Mouse (Mus musculus) hindbrain, embryonic 13.5 days (tissue): ENCODE measurements at regions not wholly inside any gene's neighbourhood (a gene's known extent, or its start where the extent isn't known, plus 50 kb on each side); places are given as distances from the start of the nearest gene placed in this dataset.

ENCODE experiments used
- ATAC-seq: fragments of 200-750 bp; cut with Nextera tagmentation; 2 replicates; pipeline ENCODE4 v1.8.0; 2017; ENCODE audit warnings: moderate TSS enrichment; ENCODE audit not compliant: low FRiP score
- H3K27ac ChIP-seq: fragments of 300-500 bp; sonication (generic); 2 replicates; pipeline ENCODE4 v1.5.1; 2015; ENCODE audit warnings: inconsistent platforms, mild to moderate bottlenecking, moderate library complexity
- H3K27me3 ChIP-seq: fragments of 300-500 bp; sonication (generic); 2 replicates; pipeline ENCODE4 v1.6.1; 2015; ENCODE audit warnings: mild to moderate bottlenecking, inconsistent platforms
- H3K36me3 ChIP-seq: fragments of 300-500 bp; sonication (generic); 2 replicates; pipeline ENCODE4 v1.6.1; 2015; ENCODE audit warnings: mild to moderate bottlenecking, inconsistent platforms
- H3K4me1 ChIP-seq: fragments of 300-500 bp; sonication (generic); replicated peaks from 2 replicates; pipeline ENCODE4 v1.6.1; 2015; ENCODE audit warnings: inconsistent platforms
- H3K4me2 ChIP-seq: fragments of 300-500 bp; sonication (generic); 2 replicates; pipeline ENCODE4 v1.6.1; 2015; ENCODE audit warnings: inconsistent platforms, mild to moderate bottlenecking, moderate library complexity
- H3K4me3 ChIP-seq: fragments of 300-500 bp; sonication (generic); 2 replicates; pipeline ENCODE4 v1.5.1; 2015; ENCODE audit warnings: mild to moderate bottlenecking, inconsistent platforms
- H3K9ac ChIP-seq: fragments of 300-500 bp; sonication (generic); 2 replicates; pipeline ENCODE4 v1.6.1; 2015; ENCODE audit warnings: mild to moderate bottlenecking, inconsistent platforms
- H3K9me3 ChIP-seq: fragments of 300-500 bp; sonication (generic); 2 replicates; pipeline ENCODE4 v1.6.1; 2016; ENCODE audit warnings: inconsistent platforms
- WGBS: fragments of 180-500 bp; shearing (Covaris S2); methylation state at CpG from one replicate; pipeline ENCODE4 v1.1.7; 2015; 5-methylcytosine and 5-hydroxymethylcytosine counted together

DNA sequence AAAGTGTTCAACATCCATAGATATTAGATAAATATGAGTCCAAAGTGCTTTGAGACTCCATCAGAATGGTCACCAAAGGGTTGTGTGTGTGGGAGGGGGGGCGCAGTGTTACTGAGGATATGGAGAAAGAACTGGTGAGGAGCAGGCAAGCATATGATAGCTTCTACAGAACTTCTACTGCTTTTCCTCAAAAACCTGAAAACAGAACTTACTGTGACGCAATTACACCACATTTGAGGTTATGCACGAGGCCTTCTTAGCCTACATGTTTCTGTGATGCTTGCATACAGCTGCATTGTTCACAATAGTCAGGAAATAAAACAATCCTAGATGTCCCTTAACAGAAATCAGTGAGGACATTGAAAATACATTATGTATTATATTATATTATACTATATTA, 425.5 kb downstream of the Flrt2 start:
- no peak overlapping the region for H3K27ac ChIP-seq
- H3K4me3 ChIP-seq, result no peak overlapping the region
- no peaks in the 10 kb centered on the region for H3K9me3 ChIP-seq
- H3K9ac ChIP-seq, result no peak overlapping the region
- H3K4me1 ChIP-seq, result no peaks in the 10 kb centered on the region; the same call in 1 of the 2 replicates
- no peak overlapping the region for H3K4me2 ChIP-seq
- ATAC-seq, result no peak
- no peaks in the 10 kb centered on the region for H3K27me3 ChIP-seq
- 92% methylated on average over 3 of the region's 3 CpGs for WGBS
- no peaks in the 10 kb centered on the region for H3K36me3 ChIP-seq

DNA sequence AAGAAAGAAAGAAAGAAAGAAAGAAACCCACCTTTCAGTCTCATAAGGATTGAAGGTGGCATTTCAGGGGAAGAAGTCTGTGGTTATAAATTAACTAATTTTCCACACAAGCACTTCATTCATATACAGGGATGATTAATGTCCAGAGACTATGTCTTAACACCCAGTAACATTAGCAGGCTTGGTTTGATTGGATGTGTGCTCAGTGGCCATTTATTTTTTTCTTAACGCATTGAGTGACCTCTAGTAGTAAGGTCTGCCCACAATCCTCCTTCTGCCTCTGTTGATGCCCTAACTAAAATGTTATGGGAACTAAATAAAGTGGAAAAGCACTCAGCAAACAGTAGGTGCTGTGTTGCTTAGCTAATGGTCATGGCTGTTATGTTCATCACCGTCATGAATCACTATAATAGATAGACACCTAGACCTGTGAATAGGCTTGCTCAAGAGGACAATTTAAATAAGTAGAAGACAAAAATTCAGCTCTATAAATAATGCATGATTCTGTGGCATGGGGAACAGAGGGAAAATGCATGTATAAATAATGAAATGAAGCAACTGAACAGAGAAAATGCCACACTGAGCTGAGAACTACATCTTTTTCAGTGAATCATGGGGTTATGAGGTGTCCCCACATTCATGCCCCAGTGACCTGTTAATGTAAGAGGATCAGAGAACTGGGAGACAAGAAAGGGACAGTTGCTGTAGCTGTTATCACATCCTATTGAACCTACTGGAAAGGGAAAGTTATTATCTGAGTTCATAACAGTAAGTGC, 432.3 kb downstream of the Flrt2 start:
- Histone ChIP-seq H3K9me3 (no peaks in the 10 kb centered on the region), H3K4me1 (0 out of 2 replicates have a peak, but pooled peaks cover 3% of the 10 kb centered on the region), H3K9ac (no peak overlapping the region), H3K4me3 (no peak overlapping the region), H3K27me3 (no peaks in the 10 kb centered on the region), H3K36me3 (no peaks in the 10 kb centered on the region), H3K4me2 (no peak overlapping the region), H3K27ac (no peak overlapping the region)
- ATAC-seq, result no peak
- 33% methylated on average over 2 of the region's 2 CpGs for WGBS

DNA sequence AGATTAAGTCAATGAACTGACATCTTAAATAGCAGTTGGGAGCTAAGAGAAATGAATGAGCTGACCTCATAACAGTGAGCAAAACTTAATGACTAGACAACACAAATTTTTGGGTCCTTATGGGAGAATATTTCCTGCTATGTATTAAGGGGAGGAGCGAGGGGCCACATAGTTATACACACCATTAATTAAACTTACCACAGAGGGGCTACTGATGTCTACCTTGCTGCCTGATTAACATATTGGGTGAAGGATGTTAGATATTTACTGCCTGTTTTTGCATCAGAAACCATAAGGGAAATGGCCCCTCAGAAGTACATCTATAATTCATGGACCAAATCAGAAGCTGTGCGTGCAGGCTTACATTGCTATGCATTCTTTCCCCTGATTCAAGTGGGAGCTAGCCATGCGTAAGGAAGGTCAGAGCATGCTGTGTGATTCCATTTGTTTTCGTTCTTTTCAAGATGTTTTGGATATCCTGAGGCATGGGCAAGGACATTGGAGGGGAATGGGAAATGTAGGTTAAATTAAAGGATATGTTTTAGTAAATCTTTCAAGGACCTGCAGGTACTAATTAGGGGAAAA, 437.9 kb downstream of the Flrt2 start:
- 22% methylated on average over 4 of the region's 4 CpGs for WGBS
- peak; percentile 49 for ATAC-seq

DNA sequence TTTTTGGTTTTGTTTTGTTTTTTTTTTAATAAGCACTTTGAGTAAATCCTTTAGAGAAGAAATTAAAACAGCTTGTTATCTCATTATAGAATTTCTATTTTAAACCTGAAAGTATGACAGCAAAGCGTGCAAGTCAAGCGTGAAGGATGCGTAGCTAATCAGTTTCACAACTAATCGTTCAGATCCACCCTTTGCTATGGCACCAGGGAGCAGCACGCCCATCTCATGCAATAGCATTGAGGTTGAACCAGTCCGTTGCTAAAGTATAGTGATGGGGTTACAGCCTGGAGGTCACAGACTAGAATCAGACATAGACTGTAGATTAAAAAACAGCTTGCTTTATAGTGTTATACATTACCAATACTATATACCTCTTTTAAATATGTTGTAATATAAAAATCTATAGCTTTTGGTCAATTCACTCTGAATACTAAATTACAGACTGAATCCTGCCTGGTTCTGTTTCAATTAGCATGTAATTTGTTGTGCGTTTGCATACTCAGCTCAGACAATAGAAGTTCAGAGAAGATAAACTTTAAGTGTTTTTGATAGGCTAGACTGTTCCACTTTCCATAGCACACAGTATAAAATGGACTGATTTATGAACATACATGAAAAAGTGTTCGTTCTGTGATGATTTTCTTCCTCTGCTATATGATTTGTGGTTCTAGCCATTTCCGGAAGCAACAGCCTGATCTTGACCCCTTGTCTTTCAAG, 438.9 kb downstream of the Flrt2 start:
- Histone ChIP-seq H3K4me3 (no peak overlapping the region), H3K4me1 (peaks cover 6% of the 10 kb centered on the region), H3K36me3 (no peaks in the 10 kb centered on the region), H3K4me2 (no peak overlapping the region), H3K27ac (no peak overlapping the region), H3K9ac (no peak overlapping the region), H3K9me3 (no peaks in the 10 kb centered on the region), H3K27me3 (no peaks in the 10 kb centered on the region)
- no peak for ATAC-seq
- WGBS, result 40% methylated on average over 9 of the region's 9 CpGs

More for the DNA sequence above, 437.9 kb downstream of the Flrt2 start:
- no peak overlapping the region for H3K4me2 ChIP-seq
- H3K27ac ChIP-seq, result no peak overlapping the region
- H3K4me3 ChIP-seq, result no peak overlapping the region
- no peaks in the 10 kb centered on the region for H3K9me3 ChIP-seq
- no peaks in the 10 kb centered on the region for H3K36me3 ChIP-seq
- no peaks in the 10 kb centered on the region for H3K27me3 ChIP-seq
- no peak overlapping the region for H3K9ac ChIP-seq
- peaks cover 6% of the 10 kb centered on the region for H3K4me1 ChIP-seq

DNA sequence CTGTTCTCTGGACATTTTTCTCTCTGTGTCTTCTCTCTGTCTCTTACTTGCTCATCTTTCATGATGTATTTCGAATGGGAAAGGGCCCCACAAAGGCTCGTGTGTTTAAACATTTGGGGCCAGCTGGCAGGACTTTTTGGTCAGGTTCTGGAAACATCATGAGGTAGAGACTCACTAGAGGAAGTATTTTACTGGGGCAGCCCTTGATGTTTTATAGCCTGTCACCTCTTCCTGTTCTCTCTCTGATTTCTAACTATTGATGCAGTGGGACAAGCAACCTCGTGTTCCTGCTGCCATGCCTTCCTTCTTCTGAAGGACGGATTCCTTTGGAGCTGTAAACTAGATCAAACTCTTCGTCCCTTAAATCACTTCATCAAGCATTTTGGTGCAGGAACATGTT, 442.1 kb downstream of the Flrt2 start:
- Histone ChIP-seq H3K9ac (no peak overlapping the region), H3K27ac (no peak overlapping the region), H3K4me3 (no peak overlapping the region), H3K9me3 (no peaks in the 10 kb centered on the region), H3K27me3 (no peaks in the 10 kb centered on the region), H3K4me2 (no peak overlapping the region), H3K4me1 (peaks cover 6% of the 10 kb centered on the region), H3K36me3 (no peaks in the 10 kb centered on the region)
- WGBS, result 70% methylated on average over 5 of the region's 5 CpGs
- ATAC-seq, result no peak

DNA sequence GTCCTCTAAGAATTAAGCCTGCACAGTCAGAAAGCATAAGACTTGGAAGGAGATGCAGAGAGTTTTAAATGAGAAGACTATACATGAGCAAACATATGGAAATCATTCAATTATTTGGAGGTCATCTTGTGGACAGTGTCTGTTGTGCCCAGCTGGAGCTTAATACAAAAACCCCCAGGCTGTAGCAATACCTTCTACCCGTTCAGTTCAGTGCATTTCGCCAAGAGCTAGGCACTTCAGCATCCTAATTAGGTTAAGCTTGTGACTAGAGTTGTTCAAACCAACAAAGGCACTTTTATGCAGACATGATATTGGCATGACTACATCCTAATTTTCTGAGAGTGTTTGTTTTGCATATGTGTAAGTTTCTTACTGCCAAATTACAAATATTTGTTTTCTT, 449.7 kb downstream of the Flrt2 start:
- no peak overlapping the region for H3K27ac ChIP-seq
- H3K4me3 ChIP-seq, result no peak overlapping the region
- H3K9ac ChIP-seq, result no peak overlapping the region
- no peaks in the 10 kb centered on the region for H3K9me3 ChIP-seq
- H3K27me3 ChIP-seq, result no peaks in the 10 kb centered on the region
- no peak for ATAC-seq
- no peaks in the 10 kb centered on the region for H3K4me1 ChIP-seq
- H3K4me2 ChIP-seq, result no peak overlapping the region
- 34% methylated on average over 2 of the region's 2 CpGs for WGBS
- no peaks in the 10 kb centered on the region for H3K36me3 ChIP-seq

DNA sequence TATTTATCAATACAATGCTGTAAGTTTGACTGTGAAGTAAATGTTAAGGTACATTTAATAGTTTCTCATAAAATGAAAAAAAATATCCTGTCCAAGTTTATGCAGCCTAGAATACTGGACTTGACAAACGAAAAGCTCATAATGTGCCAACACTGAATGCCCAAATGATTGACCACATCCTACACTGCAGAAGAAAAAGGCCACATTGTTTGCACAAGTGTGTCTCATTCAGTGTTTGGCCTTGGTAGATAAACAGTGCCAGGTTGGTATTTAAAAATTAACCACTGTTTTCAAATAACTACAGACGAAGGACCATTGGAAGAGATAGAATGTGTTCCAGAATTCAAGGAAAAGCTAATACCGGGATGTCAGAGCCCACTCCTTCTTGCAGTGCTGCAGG, 462.1 kb downstream of the Flrt2 start:
- Histone ChIP-seq H3K4me3 (no peak overlapping the region), H3K4me2 (no peak overlapping the region), H3K4me1 (no peaks in the 10 kb centered on the region), H3K36me3 (no peaks in the 10 kb centered on the region), H3K9me3 (no peaks in the 10 kb centered on the region), H3K27ac (no peak overlapping the region), H3K27me3 (no peaks in the 10 kb centered on the region), H3K9ac (no peak overlapping the region)
- ATAC-seq, result no peak
- WGBS, result 80% methylated on average over 3 of the region's 3 CpGs

DNA sequence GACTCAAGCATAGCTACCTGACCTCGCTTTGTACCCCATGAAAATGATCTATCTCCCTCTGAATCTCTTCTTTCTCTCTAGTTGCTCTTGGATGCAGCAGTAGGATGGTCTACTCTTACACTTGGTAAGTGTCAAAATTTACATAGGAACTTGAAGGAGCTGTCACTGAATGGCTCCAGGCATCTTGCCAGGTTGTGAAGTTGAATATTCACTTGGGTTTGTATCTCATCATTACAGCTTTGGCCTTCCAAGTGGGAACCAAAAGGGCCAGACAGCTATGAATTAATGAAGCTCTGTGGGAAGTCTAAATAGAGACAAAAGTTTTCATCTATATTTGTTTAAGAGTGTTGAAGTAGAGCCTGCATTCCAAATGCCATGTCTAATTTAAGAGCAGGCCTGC, 475.5 kb downstream of the Flrt2 start:
- no peak for ATAC-seq
- Histone ChIP-seq H3K36me3 (no peaks in the 10 kb centered on the region), H3K9me3 (no peaks in the 10 kb centered on the region), H3K9ac (no peak overlapping the region), H3K4me3 (no peak overlapping the region), H3K4me2 (no peak overlapping the region), H3K27ac (no peak overlapping the region), H3K4me1 (no peaks in the 10 kb centered on the region), H3K27me3 (no peaks in the 10 kb centered on the region)
- 93% methylated on average over 1 of the region's 1 CpGs for WGBS

DNA sequence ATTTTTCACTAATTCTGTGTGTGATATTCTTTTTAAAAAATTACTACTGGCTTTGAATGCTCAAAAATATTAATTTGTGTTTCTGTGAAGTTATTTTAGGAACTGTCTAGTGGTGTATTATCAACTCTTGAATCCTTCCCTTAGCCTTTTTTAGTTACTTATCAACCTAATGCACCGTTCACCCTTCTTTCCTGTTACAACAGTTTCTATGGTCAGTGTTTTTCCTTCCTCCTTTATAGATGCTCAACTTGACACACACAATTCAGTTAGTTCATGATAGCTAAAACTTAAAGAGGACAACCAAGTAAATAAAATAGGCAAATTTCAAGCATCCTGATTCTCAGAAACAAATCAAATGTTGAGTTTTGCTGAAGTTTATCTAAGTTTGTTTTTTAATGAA, 506.9 kb downstream of the Flrt2 start:
- 76% methylated on average over 1 of the region's 1 CpGs for WGBS
- no peak for ATAC-seq
- Histone ChIP-seq H3K27ac (no peak overlapping the region), H3K36me3 (no peaks in the 10 kb centered on the region), H3K9ac (no peak overlapping the region), H3K27me3 (no peaks in the 10 kb centered on the region), H3K9me3 (no peaks in the 10 kb centered on the region), H3K4me1 (no peaks in the 10 kb centered on the region), H3K4me2 (no peak overlapping the region), H3K4me3 (no peak overlapping the region)

DNA sequence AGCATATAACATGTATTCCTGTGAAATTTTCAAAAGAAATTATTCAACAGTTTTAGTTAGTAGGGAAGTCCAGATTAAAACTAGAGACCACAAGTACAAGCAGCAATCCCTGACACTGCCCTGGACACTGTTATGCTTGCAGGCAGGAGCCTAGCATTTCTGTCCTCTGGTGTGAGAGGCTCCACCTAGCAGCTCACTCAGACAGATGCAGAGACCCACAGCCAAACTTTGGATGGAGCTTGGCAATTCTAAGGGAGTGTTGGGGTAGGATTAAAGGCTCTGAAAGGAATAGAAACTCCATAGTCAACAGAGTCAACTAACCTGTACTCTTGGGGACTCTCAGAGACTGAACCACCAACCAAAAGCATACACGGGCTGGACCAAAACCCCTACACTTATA, 509.8 kb downstream of the Flrt2 start:
- Histone ChIP-seq H3K9me3 (no peaks in the 10 kb centered on the region), H3K27ac (no peak overlapping the region), H3K9ac (no peak overlapping the region), H3K4me2 (no peak overlapping the region), H3K4me1 (no peaks in the 10 kb centered on the region), H3K27me3 (no peaks in the 10 kb centered on the region), H3K4me3 (no peak overlapping the region), H3K36me3 (no peaks in the 10 kb centered on the region)
- WGBS, result 96% methylated on average over 1 of the region's 1 CpGs
- ATAC-seq, result no peak

DNA sequence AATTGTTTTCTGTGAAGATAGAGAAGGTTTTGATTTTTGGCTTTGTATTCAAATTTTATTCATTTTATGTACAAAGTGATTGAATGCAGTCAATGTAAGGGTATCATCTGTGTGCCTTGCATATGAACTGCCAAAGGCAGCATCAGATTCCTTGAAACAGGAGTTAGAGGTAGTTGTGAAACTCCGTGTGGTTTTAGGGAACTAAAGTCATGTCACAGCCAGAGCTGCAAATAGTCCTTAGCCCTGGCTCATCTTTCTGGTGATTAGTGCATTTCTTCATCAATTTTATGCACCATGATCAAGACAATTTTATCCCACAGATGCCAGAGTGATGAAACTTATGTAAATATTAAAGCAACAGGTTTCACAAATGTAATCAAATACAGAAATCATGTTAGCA, 534.4 kb downstream of the Flrt2 start:
- H3K27ac ChIP-seq, result no peak overlapping the region

DNA sequence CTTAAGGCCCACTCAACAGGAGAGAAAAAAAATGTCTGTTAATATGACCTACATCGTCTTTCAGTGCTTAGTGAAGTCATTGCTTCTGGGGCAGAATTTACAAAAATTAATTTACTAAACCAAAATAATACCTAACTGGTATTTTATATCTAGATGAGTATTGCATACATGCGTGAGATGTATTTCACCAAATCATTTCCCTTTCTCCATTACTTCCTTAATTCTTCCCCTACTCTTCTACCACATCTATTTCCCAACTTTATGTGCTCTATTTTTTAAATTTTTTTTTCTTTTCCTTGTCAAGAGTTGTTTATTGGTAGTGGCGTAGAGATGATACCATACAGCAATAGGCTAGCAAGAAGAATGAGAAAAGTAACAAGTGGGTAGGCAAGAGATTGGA, 536.7 kb downstream of the Flrt2 start:
- H3K4me2 ChIP-seq, result no peak overlapping the region
- H3K27me3 ChIP-seq, result no peaks in the 10 kb centered on the region
- no peak overlapping the region for H3K9ac ChIP-seq
- H3K36me3 ChIP-seq, result no peaks in the 10 kb centered on the region
- no peak for ATAC-seq
- no peak overlapping the region for H3K4me3 ChIP-seq
- no peaks in the 10 kb centered on the region for H3K9me3 ChIP-seq
- H3K27ac ChIP-seq, result no peak overlapping the region
- H3K4me1 ChIP-seq, result no peaks in the 10 kb centered on the region
- WGBS, result 93% methylated on average over 3 of the region's 3 CpGs

More for the DNA sequence above, 534.4 kb downstream of the Flrt2 start:
- no peak overlapping the region for H3K4me3 ChIP-seq
- no peaks in the 10 kb centered on the region for H3K27me3 ChIP-seq
- no peaks in the 10 kb centered on the region for H3K4me1 ChIP-seq
- no peak for ATAC-seq
- 80% methylated on average over 1 of the region's 1 CpGs for WGBS
- no peaks in the 10 kb centered on the region for H3K9me3 ChIP-seq
- H3K4me2 ChIP-seq, result no peak overlapping the region
- no peaks in the 10 kb centered on the region for H3K36me3 ChIP-seq
- no peak overlapping the region for H3K9ac ChIP-seq

DNA sequence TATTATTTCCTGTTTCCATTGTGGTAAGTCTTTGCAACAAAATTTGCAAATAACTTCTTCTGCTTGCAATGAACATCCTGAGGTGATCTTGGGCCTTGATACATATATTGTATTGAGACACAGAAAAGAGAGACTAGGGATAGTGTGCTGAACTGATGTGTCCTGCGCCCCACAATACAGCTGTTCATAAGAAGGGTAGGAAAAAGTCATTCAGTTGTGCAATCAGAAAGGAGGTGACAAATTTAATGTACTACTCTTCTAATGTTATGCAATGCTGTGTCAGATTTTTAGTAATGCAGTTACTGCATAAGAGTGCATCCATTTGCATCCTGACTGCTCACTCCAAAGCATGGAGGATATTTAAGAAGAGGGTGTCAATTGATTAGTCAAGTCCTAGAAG, 543.5 kb downstream of the Flrt2 start:
- Histone ChIP-seq H3K27ac (no peak overlapping the region), H3K4me2 (no peak overlapping the region), H3K9me3 (no peaks in the 10 kb centered on the region), H3K27me3 (no peaks in the 10 kb centered on the region), H3K9ac (no peak overlapping the region), H3K4me3 (no peak overlapping the region), H3K4me1 (no peaks in the 10 kb centered on the region), H3K36me3 (no peaks in the 10 kb centered on the region)
- no peak for ATAC-seq
- 97% methylated on average over 1 of the region's 1 CpGs for WGBS
